Mouse (Mus musculus) CD4-positive, CD25-positive, alpha-beta regulatory T cell, adult 4 months (primary cell): Measurements from ENCODE around the gene Rab31. TPM values are rescaled to one million over a fixed set of nuclear protein-coding genes. Genes with fewer than 3 reads are reported as not detected.

Source experiments
- ATAC-seq: one replicate; pipeline ENCODE4 v1.8.0; 2017
- polyA plus RNA-seq, 2 experiments: library from polyadenylated mRNA; unstranded; fragments of 100-300 nt; shearing (Covaris generic); gene quantifications; one replicate each; pipeline ENCODE4 v1.2.1; 2017

Gene Rab31
- polyA plus RNA-seq, 2 experiments from 2014 or later, result 3.3 to 4.2 TPM

GRCm38 (mm10) chr17:65701356-65701755, 71.2 kb downstream of the Rab31 start:
- ATAC-seq, result no peak

- ATAC-seq, result no peak
Measured at GRCm38 (mm10) chr17:65700060-65700459, 72.5 kb downstream of the Rab31 start.

GRCm38 (mm10) chr17:65697791-65698463, 74.6 kb downstream of the Rab31 start:
- no peak for ATAC-seq

GRCm38 (mm10) chr17:65696939-65697338, 75.6 kb downstream of the Rab31 start:
- ATAC-seq, result no peak

- no peak for ATAC-seq
Measured at GRCm38 (mm10) chr17:65692276-65692675, 80.3 kb downstream of the Rab31 start.

- no peak for ATAC-seq
Measured at GRCm38 (mm10) chr17:65683731-65684130, 88.8 kb downstream of the Rab31 start.

GRCm38 (mm10) chr17:65683316-65683715, 89.2 kb downstream of the Rab31 start:
- no peak for ATAC-seq

- no peak for ATAC-seq
Measured at GRCm38 (mm10) chr17:65682071-65682680, 90.4 kb downstream of the Rab31 start.

- no peak for ATAC-seq
Measured at GRCm38 (mm10) chr17:65681516-65681915, 91.0 kb downstream of the Rab31 start.

GRCm38 (mm10) chr17:65680801-65681412, 91.6 kb downstream of the Rab31 start:
- ATAC-seq, result no peak

- no peak for ATAC-seq
Measured at GRCm38 (mm10) chr17:65679806-65680446, 92.6 kb downstream of the Rab31 start.

GRCm38 (mm10) chr17:65677742-65678141, 94.8 kb downstream of the Rab31 start:
- no peak for ATAC-seq

- no peak for ATAC-seq
Measured at GRCm38 (mm10) chr17:65676536-65676935, 96.0 kb downstream of the Rab31 start.

- no peak for ATAC-seq
Measured at GRCm38 (mm10) chr17:65675985-65676384, 96.6 kb downstream of the Rab31 start.

GRCm38 (mm10) chr17:65674710-65675171, 97.8 kb downstream of the Rab31 start:
- ATAC-seq, result no peak

GRCm38 (mm10) chr17:65672926-65673325, 99.6 kb downstream of the Rab31 start:
- no peak for ATAC-seq

GRCm38 (mm10) chr17:65669061-65669460, 103.5 kb downstream of the Rab31 start:
- ATAC-seq, result no peak

GRCm38 (mm10) chr17:65667792-65668191, 104.8 kb downstream of the Rab31 start:
- ATAC-seq, result no peak

GRCm38 (mm10) chr17:65666388-65667161, 106.0 kb downstream of the Rab31 start:
- ATAC-seq, result no peak

GRCm38 (mm10) chr17:65665786-65666387, 106.7 kb downstream of the Rab31 start:
- ATAC-seq, result no peak

GRCm38 (mm10) chr17:65663329-65664078, 109.0 kb downstream of the Rab31 start:
- no peak for ATAC-seq
